Comparison of ENCODE assay signal across 10 mouse cellular contexts in genomic region chr3:93442030-93442429, GRCm38 (mm10). TPM values are rescaled to one million over a fixed set of nuclear protein-coding genes. Genes with fewer than 3 reads are reported as not detected.
DNase-seq lines count a peak whose midpoint lies in the region; ATAC-seq and TF ChIP-seq lines count a peak whose summit lies in the region.
"Had no signal": no experiment of that assay in that cellular context is flagged by ENCODE, and none has a peak within 500 bp of the region (broad histone marks: within the 10 kb centered on the region; RNA-seq: fewer than 3 reads in every experiment).

Gene Tchh (plus strand): TSS chr3:93442330.

- peak within 1 kb of the TSS; percentile 98 for H3K4me2 ChIP-seq in heart, embryonic 13.5 days
- H3K4me2 ChIP-seq in neural tube, embryonic 12.5 days (replicated peaks), result peak within 1 kb of the TSS; percentile 90
- H3K4me2 ChIP-seq in liver, postnatal 0 days (ENCODE audit: low read depth, low read length), result no peak within 1 kb of the TSS

- H3K4me3 ChIP-seq in heart, embryonic 13.5 days, result peak within 1 kb of the TSS; percentile 72
- H3K4me3 ChIP-seq in neural tube, embryonic 12.5 days, result no peak within 1 kb of the TSS
- H3K4me3 ChIP-seq in liver, postnatal 0 days (ENCODE audit: low read depth, low read length), result 0 out of 2 replicates have a peak within 1 kb of the TSS, but pooled peaks have one; percentile 51
- H3K4me3 ChIP-seq in gastrocnemius, adult 2 months, result no peak within 1 kb of the TSS

- H3K9ac ChIP-seq in heart, embryonic 13.5 days, result no peak within 1 kb of the TSS
- no peak within 1 kb of the TSS for H3K9ac ChIP-seq in neural tube, embryonic 12.5 days
- H3K9ac ChIP-seq in liver, postnatal 0 days (replicated peaks), result no peak within 1 kb of the TSS

- H3K9me3 ChIP-seq in heart, embryonic 13.5 days, result no peaks in the 10 kb centered on the region
- H3K9me3 ChIP-seq in neural tube, embryonic 12.5 days, result no peaks in the 10 kb centered on the region
- no peaks in the 10 kb centered on the region for H3K9me3 ChIP-seq in liver, postnatal 0 days (ENCODE audit: low read length)

- intact Hi-C loops in gastrocnemius, adult 2 months (cut with DNase I), result no loop called here

- H3K27ac ChIP-seq in heart, embryonic 13.5 days (replicated peaks), result no peak within 1 kb of the TSS
- no peak within 1 kb of the TSS for H3K27ac ChIP-seq in neural tube, embryonic 12.5 days
- no peak within 1 kb of the TSS for H3K27ac ChIP-seq in liver, postnatal 0 days (ENCODE audit: low read depth)
- H3K27ac ChIP-seq in gastrocnemius, adult 2 months, result no peak within 1 kb of the TSS

- 74% methylated on average over 1 of the region's 1 CpGs for WGBS in heart, embryonic 13.5 days
- WGBS in neural tube, embryonic 12.5 days, result 93% methylated on average over 1 of the region's 1 CpGs
- 76% methylated on average over 1 of the region's 1 CpGs for WGBS in liver, postnatal 0 days (ENCODE audit: insufficient replicate concordance)

- H3K4me1 ChIP-seq in heart, embryonic 13.5 days, result peaks cover 19% of the 10 kb centered on the region
- peaks cover 11% of the 10 kb centered on the region for H3K4me1 ChIP-seq in neural tube, embryonic 12.5 days
- peaks cover 19% of the 10 kb centered on the region for H3K4me1 ChIP-seq in liver, postnatal 0 days (ENCODE audit: insufficient read depth)

- no peak for TF ChIP-seq CTCF in liver, postnatal 0 days (IDR thresholded peaks at IDR 0.05; ENCODE audit: low read depth)
- TF ChIP-seq CTCF in gastrocnemius, adult 2 months (IDR thresholded peaks at IDR 0.05), result no peak

- peaks cover 65% of the 10 kb centered on the region for H3K27me3 ChIP-seq in heart, embryonic 13.5 days (replicated peaks)
- peaks cover 30% of the 10 kb centered on the region for H3K27me3 ChIP-seq in neural tube, embryonic 12.5 days (replicated peaks)
- peaks cover 49% of the 10 kb centered on the region for H3K27me3 ChIP-seq in liver, postnatal 0 days (ENCODE audit: insufficient read depth, low read length)

- DNase-seq in heart, adult 18-20 months, result no peak
- no peak for DNase-seq in neural tube, embryonic 10.5 days (ENCODE audit: extremely low spot score, low spot score)
- DNase-seq in liver, postnatal 0 days, result no peak
- no peak for DNase-seq in urinary bladder, postnatal 25 days (ENCODE audit: low spot score)
- DNase-seq in gastrocnemius, adult 2 months, result no peak
- DNase-seq in embryo, embryonic 10 days (ENCODE audit: low spot score), result no peak
- DNase-seq: kidney, adult 11 months; thymus, adult 18-20 months had no signal

- H3K36me3 ChIP-seq in heart, embryonic 13.5 days, result no peaks in the 10 kb centered on the region
- H3K36me3 ChIP-seq in neural tube, embryonic 12.5 days, result no peaks in the 10 kb centered on the region
- H3K36me3 ChIP-seq in liver, postnatal 0 days (replicated peaks; ENCODE audit: insufficient read depth, low read length), result no peaks in the 10 kb centered on the region

- ATAC-seq in heart, embryonic 13.5 days (ENCODE audit: extremely low read depth, insufficient number of reproducible peaks, low FRiP score, low TSS enrichment), result no peak
- no peak for ATAC-seq in neural tube, embryonic 12.5 days (ENCODE audit: low FRiP score, low read depth)
- ATAC-seq in liver, postnatal 0 days, result no peak

- TF ChIP-seq EP300 in liver, postnatal 0 days (IDR thresholded peaks at IDR 0.05; ENCODE audit: low read depth), result no peak

RNA-seq across cellular contexts. Expression of gene Tchh, which starts in this region (rescaled TPM):
- 0.34 and 0.44 TPM in 2 replicates for polyA plus RNA-seq in heart, embryonic 13.5 days (2015; fragmentation: Nextera tagmentation; extraction: Ambion mirVana)
- total RNA-seq in heart, adult 18-20 months (2021), result under 1 TPM in 1 of 2 experiments, not detected in 1; 0.05 TPM
- polyA plus RNA-seq in neural tube, embryonic 12.5 days (2016; fragmentation: Nextera tagmentation; extraction: Ambion mirVana), result 1.6 and 1.9 TPM in 2 replicates
- 0.06 TPM in 2 replicates for polyA plus RNA-seq in liver, postnatal 0 days (2015; fragmentation: Nextera tagmentation; extraction: Ambion mirVana)
- not detected for total RNA-seq in gastrocnemius, adult 2 months (2021)

Comparison
In these comparisons a context has a peak if more than half of its experiments do, and no peak if none do; other contexts are left out.
1. H3K4me3 ChIP-seq: peak in heart, embryonic 13.5 days (single experiment) and liver, postnatal 0 days (single experiment); none in neural tube, embryonic 12.5 days (single experiment) and gastrocnemius, adult 2 months (single experiment).